Mouse (Mus musculus): Measurements from ENCODE around the gene Bmp8b.

DNA sequence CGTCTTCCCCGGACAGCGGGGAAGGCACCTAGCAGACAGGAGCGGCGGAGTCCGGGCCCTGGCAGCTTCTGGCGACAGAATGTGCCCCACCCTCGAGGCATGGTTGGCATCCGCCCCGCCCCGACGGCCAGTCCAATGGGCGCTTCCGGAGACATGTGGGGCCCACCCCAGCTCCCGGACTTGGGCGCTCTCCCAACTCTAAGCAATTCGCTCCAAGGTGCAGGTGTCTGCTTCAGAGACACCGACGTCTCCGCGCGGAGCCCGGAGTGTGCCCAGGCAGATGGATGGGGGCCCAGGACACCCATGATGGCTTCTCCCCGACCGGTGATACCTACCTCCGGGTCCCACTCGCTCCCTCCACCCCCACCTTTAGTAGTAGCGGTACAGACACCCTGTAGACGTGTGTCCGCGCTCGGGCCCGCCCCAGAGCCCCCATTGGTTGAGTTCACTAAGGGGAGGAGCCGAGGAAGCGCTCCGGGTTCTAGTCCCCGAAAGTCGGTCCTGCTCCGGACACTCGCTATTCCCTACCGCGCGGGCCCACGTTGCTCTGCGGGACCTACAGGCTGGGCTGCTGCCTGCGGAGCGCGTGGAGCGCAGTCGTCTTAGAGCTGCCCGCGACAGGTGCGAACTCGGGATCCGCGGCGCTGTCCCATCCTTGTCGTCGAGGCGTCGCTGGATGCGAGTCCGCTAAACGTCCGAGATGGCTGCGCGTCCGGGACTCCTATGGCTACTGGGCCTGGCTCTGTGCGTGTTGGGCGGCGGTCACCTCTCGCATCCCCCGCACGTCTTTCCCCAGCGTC, at the start of gene Bmp8b:
- TF ChIP-seq POLR2A (IDR thresholded peaks at IDR 0.05; ENCODE audit: borderline replicate concordance, low read depth, low read length) (no peak), CTCF (IDR thresholded peaks at IDR 0.05; ENCODE audit: low read depth, low read length) (no peak)

Measured in bone marrow macrophage, adult 2 months (primary cell).